Mouse (Mus musculus) bone marrow macrophage, adult 2 months (primary cell): ENCODE measurements at regions not wholly inside any gene's neighbourhood (a gene's known extent, or its start where the extent isn't known, plus 50 kb on each side); places are given as distances from the start of the nearest gene placed in this dataset.

Experiments used
- CTCF ChIP-seq: IDR thresholded peaks from 2 replicates; pipeline ENCODE4 v1.5.1; 2012; ENCODE audit warnings: low read depth, mild to moderate bottlenecking, low read length, moderate library complexity
- POLR2A ChIP-seq: IDR thresholded peaks from 2 replicates; pipeline ENCODE4 v1.6.1; 2012; ENCODE audit warnings: mild to moderate bottlenecking, low read depth, low read length, borderline replicate concordance

GRCm38 (mm10) chr1:101918872-101919271, 2146.3 kb downstream of the Cntnap5b start:
- TF ChIP-seq CTCF: no peak
- TF ChIP-seq POLR2A: no peak
